Mouse (Mus musculus) midbrain, postnatal 0 days (tissue): ENCODE data around the gene Galnt10. TPM values are rescaled to one million over a fixed set of nuclear protein-coding genes. Genes with fewer than 3 reads are reported as not detected.

ENCODE experiments used
- ATAC-seq: fragments of 200-750 bp; cut with Nextera tagmentation; 2 replicates; pipeline ENCODE4 v1.8.0; 2017; ENCODE audit warnings: moderate number of reproducible peaks, mild to moderate bottlenecking, moderate TSS enrichment, moderate library complexity; ENCODE audit not compliant: low FRiP score
- DNase-seq: peaks from one replicate; pipeline ENCODE4 v3.0.0-alpha.2; 2015; ENCODE audit warnings: low spot score
- H3K27ac ChIP-seq: fragments of 300-500 bp; sonication (generic); 2 replicates; pipeline ENCODE4 v1.5.1; 2014; ENCODE audit warnings: low read depth, mild to moderate bottlenecking, low read length, mixed read lengths
- H3K27me3 ChIP-seq: fragments of 300-500 bp; sonication (generic); 2 replicates; pipeline ENCODE4 v1.6.1; 2014; ENCODE audit warnings: low read length, control low read depth, mixed read lengths; ENCODE audit not compliant: insufficient read depth
- H3K36me3 ChIP-seq: fragments of 300-500 bp; sonication (generic); 2 replicates; pipeline ENCODE4 v1.6.1; 2014; ENCODE audit warnings: low read length, control low read depth, mixed read lengths; ENCODE audit not compliant: insufficient read depth
- H3K4me1 ChIP-seq: fragments of 300-500 bp; sonication (generic); 2 replicates; pipeline ENCODE4 v1.6.1; 2014; ENCODE audit warnings: mild to moderate bottlenecking, control low read depth, antibody characterized with exemption, low read length, mixed read lengths; ENCODE audit not compliant: insufficient read depth
- H3K4me2 ChIP-seq: fragments of 300-500 bp; sonication (generic); 2 replicates; pipeline ENCODE4 v1.6.1; 2014; ENCODE audit warnings: low read depth, mild to moderate bottlenecking, low read length, mixed read lengths; ENCODE audit not compliant: poor library complexity, severe bottlenecking
- H3K4me3 ChIP-seq: fragments of 300-500 bp; sonication (generic); 2 replicates; pipeline ENCODE4 v1.5.1; 2014; ENCODE audit warnings: low read depth, mild to moderate bottlenecking, low read length, moderate library complexity
- H3K9ac ChIP-seq: fragments of 300-500 bp; sonication (generic); replicated peaks from 2 replicates; pipeline ENCODE4 v1.6.1; 2014; ENCODE audit warnings: mild to moderate bottlenecking, low read length, moderate library complexity, mixed read lengths; ENCODE audit not compliant: poor library complexity, severe bottlenecking
- H3K9me3 ChIP-seq: fragments of 300-500 bp; sonication (generic); 2 replicates; pipeline ENCODE4 v1.6.1; 2016; ENCODE audit warnings: low read length, control low read depth
- CTCF ChIP-seq: IDR thresholded peaks from 2 replicates; pipeline ENCODE4 v1.5.1; 2016; ENCODE audit warnings: antibody characterized with exemption, mild to moderate bottlenecking
- WGBS: fragments of 180-500 bp; shearing (Covaris S2); extraction: QIAGEN DNeasy Blood & Tissue Kit; methylation state at CpG from one replicate; pipeline ENCODE4 v1.1.7; 2014; 5-methylcytosine and 5-hydroxymethylcytosine counted together
- polyA plus RNA-seq: library from polyadenylated mRNA; unstranded; fragments of >200 nt; fragmentation: Nextera tagmentation; extraction: Ambion mirVana; gene quantifications from 2 replicates; pipeline ENCODE4 v1.2.1, GENCODE M21; 2015
- total RNA-seq: library from RNA; depleted of rRNA; stranded (reverse); fragments of >200 nt; gene quantifications from 2 replicates; pipeline ENCODE4 v1.2.3, GENCODE M21; 2014

The Galnt10 gene
- total and polyA plus RNA-seq, 2 experiments from 2014 or later, result 11.8 to 26.0 TPM

- Histone ChIP-seq H3K9ac (no peak overlapping the region), H3K4me3 (no peak overlapping the region), H3K27me3 (no peaks in the 10 kb centered on the region), H3K27ac (no peak overlapping the region), H3K9me3 (no peaks in the 10 kb centered on the region), H3K36me3 (no peaks in the 10 kb centered on the region), H3K4me2 (no peak overlapping the region), H3K4me1 (peaks cover 10% of the 10 kb centered on the region; the same call in 1 of the 2 replicates)
- ATAC-seq (no peak), DNase-seq (no peak)
- WGBS, result 27% methylated on average over 21 of the region's 21 CpGs
- TF ChIP-seq CTCF, result no peak
These were observed 145.8 kb downstream of the Galnt10 start for GRCm38 (mm10) chr11:57790866-57791535.

- no peak for DNase-seq
- 57% methylated on average over 6 of the region's 6 CpGs for WGBS
These were observed 149.8 kb downstream of the Galnt10 start for GRCm38 (mm10) chr11:57795086-57795485.

GRCm38 (mm10) chr11:57797828-57798227 lies 152.6 kb downstream of the Galnt10 start:
- 76% methylated on average over 9 of the region's 9 CpGs for WGBS
- no peaks in the 10 kb centered on the region for H3K27me3 ChIP-seq
- no peak for TF ChIP-seq CTCF

More at GRCm38 (mm10) chr11:57795086-57795485, 149.8 kb downstream of the Galnt10 start:
- Histone ChIP-seq H3K4me2 (no peak overlapping the region), H3K36me3 (no peaks in the 10 kb centered on the region), H3K27ac (no peak overlapping the region), H3K9ac (no peak overlapping the region), H3K27me3 (no peaks in the 10 kb centered on the region), H3K4me1 (no peaks in the 10 kb centered on the region), H3K9me3 (no peaks in the 10 kb centered on the region), H3K4me3 (no peak overlapping the region)
- no peak for ATAC-seq
- TF ChIP-seq CTCF, result no peak

GRCm38 (mm10) chr11:57799456-57799855 lies 154.2 kb downstream of the Galnt10 start:
- Histone ChIP-seq H3K36me3 (no peaks in the 10 kb centered on the region), H3K27me3 (no peaks in the 10 kb centered on the region), H3K9ac (no peak overlapping the region), H3K27ac (no peak overlapping the region), H3K4me2 (no peak overlapping the region), H3K9me3 (no peaks in the 10 kb centered on the region), H3K4me1 (peaks cover 4% of the 10 kb centered on the region; the same call in 1 of the 2 replicates), H3K4me3 (no peak overlapping the region)
- ATAC-seq, result no peak
- 88% methylated on average over 10 of the region's 10 CpGs for WGBS
- TF ChIP-seq CTCF, result no peak
- no peak for DNase-seq

More at GRCm38 (mm10) chr11:57797828-57798227, 152.6 kb downstream of the Galnt10 start:
- no peak overlapping the region for H3K4me2 ChIP-seq
- no peaks in the 10 kb centered on the region for H3K9me3 ChIP-seq
- DNase-seq (no peak), ATAC-seq (no peak)
- no peaks in the 10 kb centered on the region for H3K36me3 ChIP-seq
- no peak overlapping the region for H3K27ac ChIP-seq
- H3K4me3 ChIP-seq, result no peak overlapping the region
- H3K9ac ChIP-seq, result no peak overlapping the region
- 0 out of 2 replicates have a peak, but pooled peaks cover 1% of the 10 kb centered on the region for H3K4me1 ChIP-seq

GRCm38 (mm10) chr11:57800266-57800951 lies 155.2 kb downstream of the Galnt10 start:
- DNase-seq (no peak), ATAC-seq (no peak)
- Histone ChIP-seq H3K4me3 (peak overlapping the region; percentile 90), H3K9ac (peak overlapping the region; percentile 44; the same call in 1 of the 2 replicates), H3K27ac (no peak overlapping the region), H3K9me3 (no peaks in the 10 kb centered on the region), H3K4me2 (peak overlapping the region; percentile 99), H3K4me1 (peaks cover 4% of the 10 kb centered on the region; the same call in 1 of the 2 replicates), H3K27me3 (no peaks in the 10 kb centered on the region), H3K36me3 (no peaks in the 10 kb centered on the region)
- TF ChIP-seq CTCF, result no peak
- WGBS, result 18% methylated on average over 22 of the region's 22 CpGs
